Mouse (Mus musculus) heart, embryonic 16.5 days (tissue): Measurements from ENCODE around the gene Plekhg3. TPM values are rescaled to one million over a fixed set of nuclear protein-coding genes. Genes with fewer than 3 reads are reported as not detected.
A peak's percentile ranks its signal among the peaks of the same experiment; 100 is the strongest.

Source experiments
- ATAC-seq: fragments of 200-750 bp; cut with Nextera tagmentation; replicated peaks from 2 replicates; pipeline ENCODE4 v1.8.0; 2017; ENCODE audit warnings: moderate number of reproducible peaks; ENCODE audit not compliant: insufficient read depth, low FRiP score; ENCODE audit errors: extremely low read depth
- H3K27ac ChIP-seq: fragments of 300-500 bp; sonication (generic); 2 replicates; pipeline ENCODE4 v1.5.1; 2014; ENCODE audit warnings: mild to moderate bottlenecking, low read length, control low read depth, moderate library complexity
- H3K27me3 ChIP-seq: fragments of 300-500 bp; sonication (generic); 2 replicates; pipeline ENCODE4 v1.6.1; 2014; ENCODE audit warnings: low read length, mixed read lengths; ENCODE audit not compliant: control insufficient read depth, insufficient read depth
- H3K36me3 ChIP-seq: fragments of 300-500 bp; sonication (generic); 2 replicates; pipeline ENCODE4 v1.6.1; 2014; ENCODE audit not compliant: control insufficient read depth, insufficient read depth
- H3K4me1 ChIP-seq: fragments of 300-500 bp; sonication (generic); 2 replicates; pipeline ENCODE4 v1.6.1; 2014; ENCODE audit warnings: low read length, mixed read lengths; ENCODE audit not compliant: control insufficient read depth, insufficient read depth
- H3K4me2 ChIP-seq: fragments of 300-500 bp; sonication (generic); 2 replicates; pipeline ENCODE4 v1.6.1; 2014; ENCODE audit warnings: low read depth, mild to moderate bottlenecking, control low read depth, low read length
- H3K4me3 ChIP-seq: fragments of 300-500 bp; sonication (generic); 2 replicates; pipeline ENCODE4 v1.5.1; 2014; ENCODE audit warnings: mild to moderate bottlenecking, control low read depth, low read length
- H3K9ac ChIP-seq: fragments of 300-500 bp; sonication (generic); 2 replicates; pipeline ENCODE4 v1.6.1; 2014; ENCODE audit warnings: low read length, control low read depth
- H3K9me3 ChIP-seq: fragments of 300-500 bp; sonication (generic); replicated peaks from 2 replicates; pipeline ENCODE4 v1.6.1; 2016; ENCODE audit warnings: low read length; ENCODE audit not compliant: control insufficient read depth
- WGBS: fragments of 180-500 bp; shearing (Covaris S2); extraction: QIAGEN DNeasy Blood & Tissue Kit; methylation state at CpG from one replicate; pipeline ENCODE4 v1.1.7; 2014; 5-methylcytosine and 5-hydroxymethylcytosine counted together
- polyA plus RNA-seq: library from polyadenylated mRNA; unstranded; fragments of >200 nt; fragmentation: Nextera tagmentation; extraction: Ambion mirVana; gene quantifications from 2 replicates; pipeline ENCODE4 v1.2.1, GENCODE M21; 2015

Plekhg3 gene
- polyA plus RNA-seq, 1 experiment from 2014 or later = 6.8 TPM

GRCm38 (mm10) chr12:76552321-76552720, 21.6 kb downstream of the Plekhg3 start:
- 19% methylated on average over 8 of the region's 8 CpGs for WGBS
- peak; percentile 87 for ATAC-seq
- Histone ChIP-seq H3K36me3 (no peaks in the 10 kb centered on the region), H3K4me3 (no peak overlapping the region), H3K27ac (peak overlapping the region; percentile 80), H3K9me3 (no peaks in the 10 kb centered on the region), H3K9ac (no peak overlapping the region), H3K4me2 (peak overlapping the region; percentile 20), H3K4me1 (peaks cover 86% of the 10 kb centered on the region), H3K27me3 (no peaks in the 10 kb centered on the region)

GRCm38 (mm10) chr12:76552958-76553357, 22.3 kb downstream of the Plekhg3 start:
- Histone ChIP-seq H3K4me3 (no peak overlapping the region), H3K27me3 (no peaks in the 10 kb centered on the region), H3K36me3 (no peaks in the 10 kb centered on the region), H3K4me2 (no peak overlapping the region), H3K27ac (peak overlapping the region; percentile 80; the same call in 1 of the 2 replicates), H3K9me3 (no peaks in the 10 kb centered on the region), H3K9ac (no peak overlapping the region), H3K4me1 (peaks cover 81% of the 10 kb centered on the region)
- 80% methylated on average over 4 of the region's 4 CpGs for WGBS
- ATAC-seq = no peak

DNA sequence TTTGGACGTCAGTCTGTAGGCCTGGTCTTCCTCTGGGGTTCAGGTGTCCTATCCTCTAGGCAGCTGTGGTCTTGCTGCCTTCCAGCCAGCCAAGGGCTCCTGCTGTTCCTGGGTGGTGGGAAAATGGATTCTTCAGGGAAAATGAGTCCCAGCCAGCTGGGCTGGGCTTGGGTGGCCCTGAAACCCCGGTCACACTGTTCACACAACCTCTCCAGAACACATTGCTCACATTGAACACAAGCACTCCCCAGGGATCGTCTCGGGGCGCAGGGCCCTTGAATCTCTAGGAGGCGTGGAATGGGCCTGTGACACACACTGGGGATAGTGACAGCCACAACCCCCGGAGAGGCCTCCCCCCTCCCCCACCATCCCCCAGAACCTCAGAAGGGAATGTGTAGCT, 23.2 kb downstream of the Plekhg3 start:
- Histone ChIP-seq H3K4me1 (peaks cover 71% of the 10 kb centered on the region), H3K27me3 (no peaks in the 10 kb centered on the region), H3K4me2 (no peak overlapping the region), H3K9ac (no peak overlapping the region), H3K4me3 (no peak overlapping the region), H3K36me3 (no peaks in the 10 kb centered on the region), H3K27ac (peak overlapping the region; percentile 63; the same call in 1 of the 2 replicates), H3K9me3 (no peaks in the 10 kb centered on the region)
- no peak for ATAC-seq
- 68% methylated on average over 7 of the region's 7 CpGs for WGBS

GRCm38 (mm10) chr12:76554392-76554791, 23.7 kb downstream of the Plekhg3 start:
- no peaks in the 10 kb centered on the region for H3K9me3 ChIP-seq
- H3K36me3 ChIP-seq = no peaks in the 10 kb centered on the region
- 0 out of 2 replicates have a peak overlapping the region, but pooled peaks have one; percentile 6 for H3K27ac ChIP-seq
- no peak overlapping the region for H3K4me3 ChIP-seq
- peaks cover 66% of the 10 kb centered on the region for H3K4me1 ChIP-seq
- H3K27me3 ChIP-seq = no peaks in the 10 kb centered on the region
- ATAC-seq = no peak
- no peak overlapping the region for H3K9ac ChIP-seq
- WGBS = 77% methylated on average over 3 of the region's 3 CpGs
- H3K4me2 ChIP-seq = no peak overlapping the region

DNA sequence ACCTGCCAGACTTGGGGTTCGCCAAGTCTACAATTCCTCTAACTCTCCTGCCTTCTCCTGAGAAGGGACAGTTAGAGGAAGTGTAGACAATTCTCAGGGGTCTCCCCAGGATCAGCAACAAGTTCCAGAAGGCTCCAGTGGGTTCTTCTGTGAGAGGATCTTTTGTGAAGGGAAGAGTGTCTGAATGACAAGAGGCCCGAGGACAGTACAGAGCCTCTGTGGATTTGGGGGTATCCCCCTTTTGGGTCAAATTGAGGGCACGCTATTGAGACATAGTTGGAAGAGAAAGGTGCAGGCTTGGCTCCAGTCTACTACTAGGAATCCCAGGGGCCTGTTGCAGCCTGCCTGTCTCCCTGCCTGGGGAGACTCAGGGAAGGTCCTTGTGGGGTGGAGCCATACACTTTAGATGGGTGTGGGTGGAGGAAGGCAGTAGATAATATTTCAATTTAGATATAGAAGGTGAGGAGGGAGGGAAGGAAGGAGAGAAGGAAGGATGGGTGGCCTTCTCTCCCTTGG, 24.2 kb downstream of the Plekhg3 start:
- 92% methylated on average over 3 of the region's 3 CpGs for WGBS
- Histone ChIP-seq H3K27ac (0 out of 2 replicates have a peak overlapping the region, but pooled peaks have one; percentile 6), H3K9ac (0 out of 2 replicates have a peak overlapping the region, but pooled peaks have one; percentile 13), H3K27me3 (no peaks in the 10 kb centered on the region), H3K36me3 (peaks cover 2% of the 10 kb centered on the region; the same call in 1 of the 2 replicates), H3K4me2 (no peak overlapping the region), H3K9me3 (no peaks in the 10 kb centered on the region), H3K4me3 (no peak overlapping the region), H3K4me1 (peaks cover 61% of the 10 kb centered on the region)
- ATAC-seq = no peak

- H3K27me3 ChIP-seq = no peaks in the 10 kb centered on the region
- peaks cover 11% of the 10 kb centered on the region for H3K36me3 ChIP-seq
- peaks cover 53% of the 10 kb centered on the region for H3K4me1 ChIP-seq
- no peak overlapping the region for H3K4me3 ChIP-seq
- H3K9me3 ChIP-seq = no peaks in the 10 kb centered on the region
- no peak for ATAC-seq
- no peak overlapping the region for H3K9ac ChIP-seq
- 71% methylated on average over 7 of the region's 7 CpGs for WGBS
- H3K4me2 ChIP-seq = no peak overlapping the region
- no peak overlapping the region for H3K27ac ChIP-seq
These were observed 25.5 kb downstream of the Plekhg3 start for GRCm38 (mm10) chr12:76556187-76556586.

DNA sequence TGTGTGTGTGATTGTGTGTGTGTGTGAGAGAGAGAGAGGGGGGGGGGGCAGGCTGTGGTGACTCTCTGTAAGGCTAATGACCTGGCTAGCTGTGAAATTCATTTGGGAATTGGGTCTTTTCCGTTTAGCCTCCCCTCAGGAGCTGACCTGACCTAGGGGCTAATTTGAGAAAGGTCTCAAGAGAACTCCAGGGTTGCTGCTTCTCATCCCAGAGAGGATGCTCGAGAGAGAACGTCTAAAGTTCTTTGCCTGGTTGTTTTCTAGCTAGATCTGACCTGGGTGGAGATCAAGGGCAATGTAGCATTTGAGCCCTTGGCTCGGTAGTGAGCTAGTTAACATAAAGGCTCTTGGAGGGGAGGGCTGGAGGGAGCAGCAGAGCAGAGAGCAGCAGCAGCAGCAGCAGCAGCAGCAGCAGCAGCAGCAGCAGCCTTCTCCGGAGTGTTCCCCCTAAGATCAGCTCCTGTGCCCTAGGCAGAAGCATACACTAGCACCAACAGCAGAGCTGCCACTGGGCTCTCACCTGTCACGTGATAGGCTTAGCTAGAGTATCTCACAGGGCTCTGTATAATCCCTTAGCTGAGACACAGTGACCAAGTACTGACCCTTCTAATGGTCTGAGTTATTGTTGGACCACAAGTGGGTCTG, 26.2 kb downstream of the Plekhg3 start:
- H3K27ac ChIP-seq = no peak overlapping the region
- whole genome bisulfite sequencing = 29% methylated on average over 6 of the region's 6 CpGs
- H3K36me3 ChIP-seq = peaks cover 12% of the 10 kb centered on the region
- H3K4me3 ChIP-seq = no peak overlapping the region
- no peaks in the 10 kb centered on the region for H3K27me3 ChIP-seq
- no peaks in the 10 kb centered on the region for H3K9me3 ChIP-seq
- peaks cover 47% of the 10 kb centered on the region for H3K4me1 ChIP-seq
- peak; percentile 19; the same call in 1 of the 2 replicates for ATAC-seq
- H3K9ac ChIP-seq = no peak overlapping the region
- no peak overlapping the region for H3K4me2 ChIP-seq

DNA sequence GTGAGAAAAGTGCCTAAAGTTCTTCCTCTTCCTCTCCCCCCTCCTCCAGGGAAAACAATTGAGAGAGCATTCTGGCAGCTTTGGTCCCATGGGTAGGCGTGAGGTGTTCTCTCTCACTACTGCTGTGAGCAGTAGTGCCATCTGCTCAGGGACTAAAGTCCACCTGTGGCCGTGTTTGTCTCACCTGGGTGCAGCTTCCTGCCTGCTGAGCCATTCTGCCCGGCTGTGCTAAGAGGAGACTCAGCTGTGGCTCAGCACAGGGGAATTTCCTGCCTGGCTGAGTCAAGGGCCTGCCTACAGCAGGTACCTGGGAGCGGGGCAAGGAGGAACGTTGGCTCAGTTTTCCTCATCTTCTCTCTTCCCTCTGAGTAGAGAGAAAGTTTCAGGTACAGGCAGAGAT, 27.5 kb downstream of the Plekhg3 start:
- Histone ChIP-seq H3K27ac (no peak overlapping the region), H3K36me3 (peaks cover 20% of the 10 kb centered on the region), H3K4me2 (no peak overlapping the region), H3K9ac (no peak overlapping the region), H3K9me3 (no peaks in the 10 kb centered on the region), H3K27me3 (no peaks in the 10 kb centered on the region), H3K4me1 (peaks cover 33% of the 10 kb centered on the region), H3K4me3 (no peak overlapping the region)
- no peak for ATAC-seq
- 67% methylated on average over 5 of the region's 5 CpGs for WGBS

DNA sequence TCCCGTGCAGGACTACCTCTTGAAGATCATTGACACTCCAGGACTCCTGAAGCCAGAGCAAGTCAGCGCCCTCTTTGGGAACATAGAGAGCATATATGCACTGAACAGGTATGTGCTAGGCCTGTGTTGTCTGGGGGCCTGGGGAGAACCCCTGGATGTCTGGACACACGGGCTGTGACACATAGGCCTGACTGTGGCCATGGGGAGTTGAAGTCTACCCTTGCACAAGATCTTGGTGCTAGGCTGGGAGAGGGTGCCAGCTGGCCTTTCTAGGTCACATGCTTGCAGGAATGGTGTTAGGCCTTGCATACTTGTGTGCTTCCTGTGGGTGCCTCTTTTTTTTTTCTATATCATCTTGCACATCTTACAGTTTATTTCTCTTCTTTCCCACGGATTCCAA, 31.5 kb downstream of the Plekhg3 start:
- H3K27ac ChIP-seq = no peak overlapping the region
- H3K36me3 ChIP-seq = peaks cover 45% of the 10 kb centered on the region
- no peak overlapping the region for H3K9ac ChIP-seq
- no peak overlapping the region for H3K4me3 ChIP-seq
- no peaks in the 10 kb centered on the region for H3K27me3 ChIP-seq
- H3K4me1 ChIP-seq = peaks cover 2% of the 10 kb centered on the region
- 86% methylated on average over 4 of the region's 4 CpGs for WGBS
- no peak for ATAC-seq
- no peaks in the 10 kb centered on the region for H3K9me3 ChIP-seq
- no peak overlapping the region for H3K4me2 ChIP-seq
